Mouse (Mus musculus): ENCODE measurements around the gene Hist1h2br.
"Not testable (repeated sequence)": the region's sequence is repeated elsewhere in the genome, so short reads cannot be mapped to it uniquely, and the experiment has no call there.

Hist1h2br gene

DNA sequence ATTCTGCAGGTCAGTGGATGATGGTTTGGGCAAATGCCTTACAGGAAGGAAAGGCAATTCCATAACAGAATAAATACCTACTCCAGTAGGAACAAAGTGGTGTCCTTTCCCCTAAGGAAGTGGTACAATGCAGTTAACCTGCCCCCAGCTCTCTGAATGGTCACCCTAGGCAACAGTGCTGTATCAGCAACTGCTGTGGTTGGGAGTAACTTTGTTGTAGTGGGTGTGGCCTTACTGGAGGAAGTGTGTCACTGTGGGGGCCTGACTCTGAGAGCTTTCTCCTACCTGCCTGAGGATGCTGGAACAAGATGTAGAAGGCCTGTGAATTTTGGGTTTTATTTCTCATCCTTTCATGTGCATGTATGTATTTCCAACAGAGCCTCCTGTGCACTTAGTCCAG is 12.8 kb downstream of the Hist1h2br start:
- not testable (repeated sequence) for DNase-seq (ENCODE audit: low read depth, low spot score)

DNA sequence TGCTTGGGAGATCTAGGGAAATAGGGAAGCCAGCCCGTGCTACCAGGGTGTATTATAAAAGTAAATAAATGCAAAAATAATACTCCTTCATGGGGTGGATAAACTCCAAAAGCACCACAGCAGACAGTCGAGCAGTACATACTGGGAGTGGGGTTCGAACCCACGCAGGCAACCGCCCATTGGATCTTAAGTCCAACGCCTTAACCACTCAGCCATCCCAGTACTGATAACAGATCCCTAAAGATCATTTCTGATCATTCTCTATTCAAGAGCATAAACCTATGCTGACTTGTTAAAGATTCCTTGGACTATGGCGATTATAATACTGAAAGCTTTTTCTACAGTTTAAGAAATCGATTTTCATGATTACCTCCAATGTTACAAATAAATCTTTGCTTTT is 14.3 kb downstream of the Hist1h2br start:
- no peak for DNase-seq (ENCODE audit: low read depth, low spot score)

DNA sequence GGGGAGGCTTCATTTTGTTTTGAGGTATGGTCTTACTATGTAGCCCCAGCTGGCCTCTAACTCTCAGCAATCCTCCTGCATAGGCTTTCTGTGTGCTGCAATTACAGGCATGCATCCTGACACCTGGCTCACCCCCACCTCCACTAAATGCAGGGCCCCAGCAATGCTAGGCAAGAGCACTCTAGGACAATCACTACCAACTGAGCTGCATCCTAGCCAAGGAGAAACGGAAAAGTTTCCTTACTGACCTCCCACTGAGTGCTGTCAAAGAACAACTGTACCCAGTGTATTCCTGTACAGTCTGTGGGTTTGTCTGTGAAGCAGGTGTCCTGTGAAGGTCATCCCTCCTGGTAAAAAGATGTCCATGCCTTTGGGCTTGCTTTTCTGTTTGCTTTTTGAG is 17.2 kb downstream of the Hist1h2br start:
- not testable (repeated sequence) for DNase-seq (ENCODE audit: low read depth, low spot score)

DNA sequence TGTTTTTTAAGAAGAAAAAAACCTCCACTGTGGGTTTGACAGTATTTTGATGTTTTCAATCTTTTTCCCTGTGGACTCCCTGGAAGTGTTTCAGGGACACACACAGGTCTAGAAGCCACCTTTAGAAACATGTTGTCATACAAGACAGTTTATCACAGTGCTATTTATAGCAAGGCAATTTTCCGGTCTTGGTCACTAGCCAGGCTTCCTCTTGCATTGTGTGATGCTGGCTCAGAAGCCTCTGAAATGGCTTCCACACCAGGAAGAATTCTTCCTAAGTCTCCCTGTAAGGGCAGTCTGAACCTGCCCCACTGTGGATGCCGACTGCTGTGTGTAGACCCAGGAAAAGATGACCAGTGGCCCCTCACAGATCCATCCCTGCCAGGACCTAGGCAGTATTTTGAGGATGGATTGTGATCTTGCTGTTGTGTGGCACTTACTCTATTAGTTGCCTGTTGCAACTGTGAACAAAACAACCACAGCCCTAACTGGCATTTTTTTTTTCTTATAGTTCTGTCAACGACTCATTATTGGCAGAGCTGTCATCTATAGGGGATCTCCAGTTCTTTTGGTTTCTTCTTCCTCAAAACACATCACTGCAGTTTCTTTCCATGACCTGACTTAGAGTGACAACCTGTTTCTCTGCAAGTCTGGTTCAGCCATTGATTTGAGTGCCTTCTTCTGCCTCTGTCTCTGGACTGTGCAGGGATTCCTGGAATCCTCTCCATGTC is 18.8 kb downstream of the Hist1h2br start:
- DNase-seq (ENCODE audit: low read depth, low spot score) = no peak

DNA sequence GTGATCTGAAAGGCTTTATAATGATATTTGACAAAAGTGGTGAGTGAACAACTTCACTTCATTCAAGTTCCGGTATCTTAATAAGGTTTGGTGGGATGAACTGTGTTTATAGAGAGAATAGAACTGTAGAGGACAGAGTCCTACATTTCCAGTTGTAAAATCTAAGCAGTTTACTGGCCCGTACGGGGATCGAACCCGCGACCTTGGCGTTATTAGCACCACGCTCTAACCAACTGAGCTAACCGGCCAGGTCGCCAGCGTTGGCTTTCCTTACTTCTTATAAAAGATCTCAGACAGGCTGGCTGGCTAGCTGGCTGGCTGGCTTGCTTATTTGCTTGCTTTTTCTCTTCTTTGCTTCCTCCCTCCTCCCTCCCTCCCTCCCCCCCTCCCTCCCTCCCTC is 21.6 kb downstream of the Hist1h2br start:
- peak; percentile 34 for DNase-seq (ENCODE audit: low read depth, low spot score)

DNA sequence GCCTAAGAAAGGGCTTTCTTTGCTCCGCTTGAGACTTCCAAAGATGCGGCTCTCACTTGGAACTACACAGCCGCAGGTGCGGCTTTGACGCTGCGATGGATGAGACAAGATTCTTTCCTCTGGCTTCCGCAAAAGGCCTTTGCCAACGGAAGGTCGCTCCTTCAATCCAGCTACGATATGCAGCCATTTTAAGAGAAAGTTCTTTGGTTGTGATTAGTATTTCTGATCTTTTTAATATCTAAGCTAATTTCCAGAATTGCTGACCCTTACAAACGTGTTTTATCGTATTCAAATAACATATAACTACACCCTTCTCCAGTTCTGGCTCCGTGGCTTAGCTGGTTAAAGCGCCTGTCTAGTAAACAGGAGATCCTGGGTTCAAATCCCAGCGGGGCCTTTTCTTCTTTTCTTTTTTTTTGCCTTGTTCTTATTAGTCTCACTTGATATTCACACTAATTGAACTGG is 22.2 kb downstream of the Hist1h2br start:
- peak; percentile 43 for DNase-seq (ENCODE audit: low read depth, low spot score)

DNA sequence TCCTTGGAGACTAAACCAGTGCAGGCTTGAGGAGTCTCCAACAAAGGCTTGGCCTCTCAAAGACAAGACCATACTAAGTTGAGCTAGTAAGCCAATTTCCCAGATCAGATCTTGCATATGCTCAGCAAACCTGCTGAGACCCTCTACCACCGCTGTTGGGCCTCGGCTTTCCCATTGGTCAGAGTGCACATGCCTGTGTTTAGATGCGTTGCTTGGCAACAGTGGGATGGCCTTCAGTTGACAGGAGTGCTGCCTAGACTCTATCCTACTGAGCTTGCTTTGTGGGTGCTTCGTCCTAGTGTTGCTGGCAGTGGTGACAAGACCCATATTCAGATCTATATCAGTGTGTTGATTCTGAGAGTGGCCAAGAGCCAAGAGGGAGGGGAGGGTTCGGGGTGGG is 28.1 kb downstream of the Hist1h2br start:
- DNase-seq (ENCODE audit: low read depth, low spot score) = no peak

DNA sequence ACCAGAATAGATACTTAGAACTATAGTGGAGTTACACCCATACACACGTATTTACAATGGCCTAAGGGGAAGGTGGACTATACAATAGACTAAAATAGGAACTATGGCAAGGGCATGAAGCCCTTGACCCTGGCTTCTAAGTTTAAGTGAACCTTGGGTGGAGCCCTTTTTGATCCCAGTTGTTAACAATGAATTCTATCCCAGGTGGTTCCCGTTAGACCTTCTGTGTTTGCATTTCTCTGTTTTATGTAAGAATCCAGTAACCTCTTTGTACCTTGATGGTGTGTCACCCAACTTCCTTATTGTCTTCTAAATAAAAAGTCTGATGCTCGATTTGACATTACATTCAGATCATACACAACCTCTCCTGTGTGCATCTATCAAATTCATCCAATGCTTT is 32.0 kb downstream of the Hist1h2br start:
- not testable (repeated sequence) for DNase-seq (ENCODE audit: low read depth, low spot score)

DNA sequence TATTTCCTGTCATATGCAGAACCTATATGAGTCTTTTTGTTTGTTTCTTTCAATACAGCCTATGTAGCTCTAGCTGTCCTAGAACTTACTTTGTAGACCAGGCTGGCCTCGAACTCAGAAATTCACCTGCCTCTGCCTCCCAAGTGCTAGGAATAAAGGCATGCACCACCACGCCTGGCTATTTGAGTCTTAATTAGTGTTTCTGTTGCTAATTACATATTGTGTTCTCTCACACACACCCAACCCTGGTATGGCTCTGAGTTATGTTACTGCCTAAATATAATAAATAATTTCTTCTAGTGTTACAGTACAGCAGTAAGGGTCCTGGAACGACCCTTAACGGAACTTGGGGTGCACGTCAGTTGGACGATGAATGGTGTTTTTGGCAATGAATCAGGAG is 47.2 kb downstream of the Hist1h2br start:
- no peak for DNase-seq (ENCODE audit: low read depth, low spot score)

DNA sequence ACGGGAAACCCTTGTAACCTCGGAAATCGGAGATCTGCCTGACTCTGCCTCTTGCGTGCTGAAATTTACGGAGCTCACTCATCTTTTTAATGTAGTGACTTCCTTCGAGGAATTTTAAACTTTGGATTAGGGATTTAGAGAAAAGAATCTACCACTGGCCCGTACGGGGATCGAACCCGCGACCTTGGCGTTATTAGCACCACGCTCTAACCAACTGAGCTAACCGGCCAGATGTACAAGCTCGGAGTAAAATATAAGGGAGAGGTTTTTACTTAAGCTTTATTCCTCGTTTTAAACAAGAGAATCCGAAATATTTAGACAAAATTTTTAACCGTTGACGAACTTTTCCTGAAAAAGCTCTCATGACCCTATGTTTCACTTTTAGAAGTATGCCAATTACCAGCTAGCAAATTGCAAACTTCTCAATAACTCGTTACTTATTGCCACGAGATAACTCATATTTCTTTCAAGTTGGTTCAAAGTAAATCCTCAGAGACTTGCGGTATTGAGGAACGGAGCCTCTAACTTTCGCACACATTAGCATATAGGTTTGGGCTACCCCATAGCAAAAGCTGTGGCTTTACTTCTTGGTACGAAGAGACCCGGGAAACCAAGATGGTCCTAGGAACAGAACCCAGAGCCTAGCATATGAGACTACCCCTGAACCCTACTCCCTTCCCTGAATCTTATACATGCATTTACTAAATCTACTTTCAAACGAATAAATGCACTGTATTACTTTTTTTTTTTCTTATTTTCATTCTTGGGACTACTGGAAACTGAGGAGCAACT is 48.5 kb downstream of the Hist1h2br start:
- no peak for DNase-seq (ENCODE audit: low read depth, low spot score)

DNA sequence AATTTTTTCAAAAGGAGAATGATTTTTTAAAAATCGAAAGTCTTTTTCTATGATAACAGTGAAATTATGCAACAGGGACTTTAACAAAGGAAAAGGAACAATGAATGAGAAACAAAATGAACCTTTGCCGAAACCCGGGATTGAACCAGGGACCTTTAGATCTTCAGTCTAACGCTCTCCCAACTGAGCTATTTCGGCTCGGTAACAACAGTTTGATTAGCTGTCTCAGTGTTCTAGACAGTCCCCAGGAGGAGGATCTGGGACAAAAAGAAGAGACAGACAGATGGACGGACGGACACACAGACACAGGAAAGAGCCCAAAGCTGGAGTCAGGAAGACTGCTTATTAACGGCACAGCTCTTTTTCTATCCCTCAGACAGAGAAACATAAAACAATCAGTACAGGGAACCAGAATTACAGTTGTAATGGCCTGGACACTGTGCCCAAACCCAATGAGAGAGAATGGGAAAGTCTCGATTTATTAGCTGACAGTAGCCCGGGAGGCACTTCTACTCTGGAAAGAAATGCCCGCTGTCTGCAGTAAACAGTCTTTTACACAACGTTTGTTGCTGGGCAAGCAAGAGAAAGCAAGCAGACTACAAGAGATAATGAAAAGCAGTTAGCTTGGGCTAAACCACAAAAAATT is 49.3 kb downstream of the Hist1h2br start:
- DNase-seq (ENCODE audit: low read depth, low spot score) = no peak

DNA sequence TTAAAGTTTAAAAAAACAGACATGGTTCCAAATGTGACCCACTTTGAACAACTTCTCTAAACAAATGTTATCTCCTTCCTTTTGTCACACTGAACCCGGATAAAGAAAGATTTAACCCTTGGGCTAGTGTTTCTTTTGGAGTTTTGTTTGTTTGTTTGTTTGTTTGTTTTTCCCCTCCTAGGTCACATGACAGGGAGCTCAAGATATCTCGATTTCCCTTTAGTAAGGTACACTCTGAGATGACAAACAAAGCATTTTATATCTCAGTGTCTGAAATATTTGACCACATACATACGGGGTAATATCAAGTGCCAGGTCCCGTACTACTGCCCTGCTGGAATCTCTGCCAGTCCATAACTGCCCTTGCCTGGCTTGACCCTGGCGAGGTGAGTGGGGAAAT is 49.9 kb downstream of the Hist1h2br start:
- no peak for DNase-seq (ENCODE audit: low read depth, low spot score)

DNA sequence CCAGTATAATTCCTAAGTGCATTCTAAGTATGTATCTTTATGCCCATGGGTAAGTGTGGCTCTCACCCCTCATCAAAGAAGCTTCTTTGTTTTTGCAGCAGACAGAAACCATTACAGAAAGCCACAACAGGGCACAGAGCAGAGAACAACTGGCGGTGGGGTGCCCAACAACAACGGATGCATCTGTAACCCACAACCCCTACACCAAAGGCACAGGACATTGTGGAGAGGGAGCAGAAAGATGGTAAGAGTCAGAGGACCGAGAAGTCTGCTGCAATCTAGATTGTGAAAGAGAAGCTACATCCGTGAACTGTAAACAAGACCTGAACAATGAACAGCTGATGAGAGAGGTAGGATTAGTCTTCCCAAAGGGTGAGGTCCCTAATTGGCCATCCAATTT is 51.0 kb downstream of the Hist1h2br start:
- no peak for DNase-seq (ENCODE audit: low read depth, low spot score)

All from telencephalon, adult 2 months (tissue).